Mouse (Mus musculus): ENCODE results near the gene Slc2a10.
"Not testable (repeated sequence)": the region's sequence is repeated elsewhere in the genome, so short reads cannot be mapped to it uniquely, and the experiment has no call there.

Slc2a10 gene

GRCm38 (mm10) chr2:165509686-165510085 lies 6.1 kb downstream of the Slc2a10 start:
- DNase-seq: no peak

- DNase-seq: no peak
Measured at GRCm38 (mm10) chr2:165510466-165510865, 6.9 kb downstream of the Slc2a10 start.

- DNase-seq: not testable (repeated sequence)
Measured at GRCm38 (mm10) chr2:165510914-165511458, 7.4 kb downstream of the Slc2a10 start.

GRCm38 (mm10) chr2:165511530-165511929 lies 7.9 kb downstream of the Slc2a10 start:
- DNase-seq: not testable (repeated sequence)

- no peak for DNase-seq
Measured at GRCm38 (mm10) chr2:165512426-165512825, 8.8 kb downstream of the Slc2a10 start.

GRCm38 (mm10) chr2:165512870-165513600 lies 9.4 kb downstream of the Slc2a10 start:
- DNase-seq: no peak

GRCm38 (mm10) chr2:165515178-165515728 lies 11.7 kb downstream of the Slc2a10 start:
- DNase-seq: no peak

GRCm38 (mm10) chr2:165525609-165526008 lies 22.0 kb downstream of the Slc2a10 start:
- DNase-seq: no peak

GRCm38 (mm10) chr2:165529106-165529505 lies 25.5 kb downstream of the Slc2a10 start:
- DNase-seq: peak; percentile 84

- no peak for DNase-seq
Measured at GRCm38 (mm10) chr2:165533789-165534188, 30.2 kb downstream of the Slc2a10 start.

GRCm38 (mm10) chr2:165540975-165541374 lies 37.4 kb downstream of the Slc2a10 start:
- DNase-seq: no peak

- DNase-seq: no peak
Measured at GRCm38 (mm10) chr2:165542939-165543669, 39.5 kb downstream of the Slc2a10 start.

GRCm38 (mm10) chr2:165543670-165544016 lies 40.1 kb downstream of the Slc2a10 start:
- DNase-seq: no peak

GRCm38 (mm10) chr2:165545687-165546086 lies 42.1 kb downstream of the Slc2a10 start:
- no peak for DNase-seq

GRCm38 (mm10) chr2:165546341-165546740 lies 42.8 kb downstream of the Slc2a10 start:
- no peak for DNase-seq

- peak; percentile 59 for DNase-seq
Measured at GRCm38 (mm10) chr2:165547410-165547809, 43.8 kb downstream of the Slc2a10 start.

GRCm38 (mm10) chr2:165548627-165549026 lies 45.0 kb downstream of the Slc2a10 start:
- no peak for DNase-seq

- DNase-seq: not testable (repeated sequence)
Measured at GRCm38 (mm10) chr2:165550410-165550809, 46.8 kb downstream of the Slc2a10 start.

- DNase-seq: no peak
Measured at GRCm38 (mm10) chr2:165554066-165554465, 50.5 kb downstream of the Slc2a10 start.

- peak; percentile 28 for DNase-seq
Measured at GRCm38 (mm10) chr2:165557278-165557677, 53.7 kb downstream of the Slc2a10 start.

GRCm38 (mm10) chr2:165558916-165559315 lies 55.3 kb downstream of the Slc2a10 start:
- no peak for DNase-seq

GRCm38 (mm10) chr2:165559506-165560235 lies 56.1 kb downstream of the Slc2a10 start:
- DNase-seq: no peak

- no peak for DNase-seq
Measured at GRCm38 (mm10) chr2:165561861-165562260, 58.3 kb downstream of the Slc2a10 start.
